ENCODE assay signal across 10 mouse cellular contexts in the genomic region with DNA sequence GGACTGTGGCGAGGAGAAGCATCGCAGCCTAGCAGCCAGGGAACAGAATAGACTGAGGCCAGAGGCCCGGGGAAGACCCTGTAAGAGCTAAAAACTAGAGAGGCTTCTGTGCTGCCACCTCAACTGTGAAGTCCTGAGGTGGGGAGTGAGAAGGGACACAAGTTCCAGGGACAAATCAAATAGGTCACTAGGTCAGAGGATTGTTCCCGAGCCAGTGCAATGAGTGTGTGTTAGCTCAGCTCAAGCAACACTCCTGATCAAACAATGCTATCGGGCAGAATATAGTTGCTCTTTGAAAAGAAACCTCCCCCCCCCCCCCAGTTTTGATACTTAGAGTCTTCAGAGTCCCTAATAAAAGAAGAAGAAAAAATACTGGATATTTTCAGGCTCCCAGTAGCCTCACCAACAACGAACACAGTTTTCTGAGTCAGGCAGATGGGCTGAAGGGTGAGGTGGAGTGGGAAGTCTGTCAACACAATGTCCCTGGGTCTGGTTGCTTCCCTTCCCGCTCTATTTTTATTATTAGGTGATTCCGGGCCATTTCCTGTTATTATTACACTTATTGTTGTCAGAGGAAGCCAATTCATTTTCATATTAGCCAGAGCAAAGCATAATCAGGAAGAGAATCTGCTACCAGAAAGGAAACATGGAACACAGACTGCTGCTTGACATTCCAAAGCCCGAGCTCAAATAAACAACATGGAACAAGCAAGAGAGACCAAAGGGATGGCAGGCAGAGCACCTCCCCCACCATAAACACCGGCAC.
DNase-seq lines count a peak whose midpoint lies in the region; ATAC-seq and TF ChIP-seq lines count a peak whose summit lies in the region.
"Had no signal": no experiment of that assay in that cellular context is flagged by ENCODE, and none has a peak within 500 bp of the region (broad histone marks: within the 10 kb centered on the region; RNA-seq: fewer than 3 reads in every experiment).

No protein-coding gene starts in this region.

- no peaks in the 10 kb centered on the region for H3K36me3 ChIP-seq in heart, embryonic 10.5 days
- H3K36me3 ChIP-seq in midbrain, embryonic 11.5 days (ENCODE audit: control insufficient read depth, insufficient read depth, low read length): no peaks in the 10 kb centered on the region
- no peaks in the 10 kb centered on the region for H3K36me3 ChIP-seq in midbrain, postnatal 0 days (ENCODE audit: insufficient read depth, low read length)
- no peaks in the 10 kb centered on the region for H3K36me3 ChIP-seq in forebrain, embryonic 13.5 days (ENCODE audit: poor library complexity, severe bottlenecking)

- intact Hi-C loops in heart, postnatal 36 days (cut with DNase I): loop anchor here (2.0 kb wide), 3 partner anchors 25 to 61 kb away; no protein-coding TSS in a partner anchor

- no peak overlapping the region for H3K4me2 ChIP-seq in midbrain, embryonic 11.5 days
- no peak overlapping the region for H3K4me2 ChIP-seq in midbrain, postnatal 0 days (ENCODE audit: low read depth, low read length, poor library complexity, severe bottlenecking)
- no peak overlapping the region for H3K4me2 ChIP-seq in forebrain, embryonic 13.5 days

- no peaks in the 10 kb centered on the region for H3K27me3 ChIP-seq in heart, embryonic 10.5 days (ENCODE audit: insufficient read depth, poor library complexity, severe bottlenecking)
- H3K27me3 ChIP-seq in midbrain, embryonic 11.5 days (ENCODE audit: control insufficient read depth, insufficient read depth, low read length): no peaks in the 10 kb centered on the region
- no peaks in the 10 kb centered on the region for H3K27me3 ChIP-seq in midbrain, postnatal 0 days (ENCODE audit: insufficient read depth, low read length)
- H3K27me3 ChIP-seq in forebrain, embryonic 13.5 days: no peaks in the 10 kb centered on the region

- TF ChIP-seq CTCF in midbrain, postnatal 0 days (IDR thresholded peaks at IDR 0.05): no peak

- H3K9me3 ChIP-seq in heart, embryonic 10.5 days: no peaks in the 10 kb centered on the region
- H3K9me3 ChIP-seq in midbrain, embryonic 11.5 days (ENCODE audit: control insufficient read depth, low read length): no peaks in the 10 kb centered on the region
- H3K9me3 ChIP-seq in midbrain, postnatal 0 days (ENCODE audit: low read length): no peaks in the 10 kb centered on the region
- no peaks in the 10 kb centered on the region for H3K9me3 ChIP-seq in forebrain, embryonic 13.5 days (replicated peaks)

- H3K27ac ChIP-seq in heart, embryonic 10.5 days: peak overlapping the region; percentile 42; the same call in 1 of the 2 replicates
- no peak overlapping the region for H3K27ac ChIP-seq in midbrain, embryonic 11.5 days (ENCODE audit: low read depth, low read length)
- H3K27ac ChIP-seq in midbrain, postnatal 0 days (ENCODE audit: low read depth, low read length): no peak overlapping the region
- no peak overlapping the region for H3K27ac ChIP-seq in forebrain, embryonic 13.5 days

- ATAC-seq in midbrain, embryonic 11.5 days (ENCODE audit: low FRiP score): no peak
- ATAC-seq in midbrain, postnatal 0 days (ENCODE audit: low FRiP score): no peak
- no peak for ATAC-seq in forebrain, embryonic 13.5 days
- ATAC-seq: intestine, postnatal 0 days had no signal

- WGBS in heart, embryonic 10.5 days: 61% methylated on average over 10 of the region's 10 CpGs
- 71% methylated on average over 10 of the region's 10 CpGs for WGBS in midbrain, embryonic 11.5 days
- 78% methylated on average over 10 of the region's 10 CpGs for WGBS in midbrain, postnatal 0 days
- 81% methylated on average over 10 of the region's 10 CpGs for WGBS in forebrain, embryonic 13.5 days

- no peak overlapping the region for H3K9ac ChIP-seq in midbrain, embryonic 11.5 days (ENCODE audit: low read length)
- no peak overlapping the region for H3K9ac ChIP-seq in midbrain, postnatal 0 days (replicated peaks; ENCODE audit: low read length, poor library complexity, severe bottlenecking)
- no peak overlapping the region for H3K9ac ChIP-seq in forebrain, embryonic 13.5 days

- H3K4me1 ChIP-seq in heart, embryonic 10.5 days: peaks cover 24% of the 10 kb centered on the region
- H3K4me1 ChIP-seq in midbrain, embryonic 11.5 days (ENCODE audit: control insufficient read depth, insufficient read depth, low read length): peaks cover 12% of the 10 kb centered on the region
- H3K4me1 ChIP-seq in midbrain, postnatal 0 days (ENCODE audit: insufficient read depth, low read length): peaks cover 4% of the 10 kb centered on the region; the same call in 1 of the 2 replicates
- H3K4me1 ChIP-seq in forebrain, embryonic 13.5 days: peaks cover 15% of the 10 kb centered on the region

- DNase-seq in heart, embryonic 10.5 days (ENCODE audit: low spot score): no peak
- DNase-seq in heart, postnatal 36 days: no peak
- DNase-seq in midbrain, embryonic 11.5 days (ENCODE audit: low spot score, missing footprints): peak; percentile 79
- no peak for DNase-seq in midbrain, postnatal 0 days (ENCODE audit: low spot score)
- DNase-seq in kidney, postnatal 14 days: peak; percentile 39
- peak; percentile 4 for DNase-seq in yolk sac, embryonic 10.5 days (ENCODE audit: low spot score)
- DNase-seq: adrenal gland, postnatal 25 days; thymus, postnatal 36 days had no signal

- no peak overlapping the region for H3K4me3 ChIP-seq in heart, embryonic 10.5 days
- H3K4me3 ChIP-seq in midbrain, embryonic 11.5 days (ENCODE audit: low read depth, low read length): no peak overlapping the region
- H3K4me3 ChIP-seq in midbrain, postnatal 0 days (ENCODE audit: low read depth, low read length): no peak overlapping the region
- H3K4me3 ChIP-seq in forebrain, embryonic 13.5 days: no peak overlapping the region

Comparison
In these comparisons a context has a peak if more than half of its experiments do, and no peak if none do; other contexts are left out.
1. DNase-seq: peak in midbrain, embryonic 11.5 days (single experiment), kidney, postnatal 14 days (single experiment) and yolk sac, embryonic 10.5 days (single experiment); none in heart, embryonic 10.5 days (single experiment), heart, postnatal 36 days (0 of 2) and midbrain, postnatal 0 days (single experiment).